Mouse (Mus musculus) cerebellum, postnatal 25 days (tissue): Measurements from ENCODE around the gene Adra2a.

Experiments used
- DNase-seq, 2 experiments: peaks; one replicate each; pipeline ENCODE4 v3.0.0; 2021; ENCODE audit warnings: mixed read lengths in 2 of 2

Gene Adra2a

DNA sequence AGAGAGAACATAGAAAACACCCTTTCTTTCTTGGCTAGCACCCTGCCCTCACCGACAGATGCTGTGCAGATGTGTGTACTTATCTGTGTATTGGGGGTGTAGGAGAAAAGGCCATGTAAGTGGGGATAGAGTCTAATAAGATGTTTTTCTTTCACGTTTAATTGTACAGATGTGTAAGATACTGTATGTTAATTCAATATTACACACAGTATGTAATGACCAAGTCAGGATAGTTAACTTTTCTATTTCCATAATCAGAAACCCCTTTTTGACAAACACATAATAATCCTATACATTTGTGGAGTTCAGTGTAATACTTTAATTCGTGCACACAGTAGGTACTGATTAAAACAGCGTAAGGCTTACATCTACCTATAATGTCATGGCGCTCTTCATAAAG is at the start of gene Adra2a:
Gene Adra2a, plus strand, starts transcription at position 301 of the 400 bp plus-strand sequence.
- DNase-seq = no peak

DNA sequence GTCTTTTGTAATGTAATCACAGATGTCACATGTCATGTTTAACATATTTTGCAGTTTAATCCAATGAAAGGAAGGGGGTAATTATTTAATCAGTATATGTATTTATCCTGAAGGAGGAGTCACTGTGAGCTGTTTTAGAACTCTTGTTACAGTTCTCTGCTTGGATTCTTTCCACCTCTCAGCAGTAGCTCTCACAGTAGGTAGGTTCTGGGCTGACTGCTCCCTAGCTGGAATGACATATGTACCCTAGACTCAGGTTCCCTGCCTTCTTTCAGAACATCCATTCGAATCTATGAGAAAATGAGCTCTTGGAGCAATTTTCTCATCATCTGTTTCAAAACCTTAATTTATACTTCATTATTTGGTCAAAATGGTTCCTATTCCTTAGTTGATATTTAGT is 49.7 kb upstream of the Adra2a start:
- DNase-seq = peak; percentile 16 to 36

GRCm38 (mm10) chr19:54010973-54011372 is 33.0 kb upstream of the Adra2a start:
- no peak for DNase-seq

- no peak for DNase-seq
Measured at GRCm38 (mm10) chr19:54014999-54015398, 29.0 kb upstream of the Adra2a start.

DNA sequence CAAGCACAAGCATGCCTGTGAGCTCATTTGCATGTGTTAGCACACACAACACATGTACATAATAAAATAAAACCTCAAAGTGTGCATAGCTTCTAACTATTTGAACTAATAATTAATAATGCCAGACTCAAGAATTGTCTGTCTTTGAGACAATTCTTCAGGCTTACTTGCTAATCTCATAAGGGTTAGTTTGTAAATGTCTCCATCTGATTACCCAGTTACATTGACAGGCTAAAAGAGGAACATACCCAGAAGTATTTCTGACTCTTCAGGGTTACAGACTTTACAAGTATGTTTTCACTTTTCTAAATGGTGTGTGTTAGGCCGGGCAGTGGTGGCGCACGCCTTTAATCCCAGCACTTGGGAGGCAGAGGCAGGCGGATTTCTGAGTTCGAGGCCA is 28.4 kb upstream of the Adra2a start:
- no peak for DNase-seq

GRCm38 (mm10) chr19:54035100-54035499 is 8.9 kb upstream of the Adra2a start:
- DNase-seq = peak; percentile 29 to 44

DNA sequence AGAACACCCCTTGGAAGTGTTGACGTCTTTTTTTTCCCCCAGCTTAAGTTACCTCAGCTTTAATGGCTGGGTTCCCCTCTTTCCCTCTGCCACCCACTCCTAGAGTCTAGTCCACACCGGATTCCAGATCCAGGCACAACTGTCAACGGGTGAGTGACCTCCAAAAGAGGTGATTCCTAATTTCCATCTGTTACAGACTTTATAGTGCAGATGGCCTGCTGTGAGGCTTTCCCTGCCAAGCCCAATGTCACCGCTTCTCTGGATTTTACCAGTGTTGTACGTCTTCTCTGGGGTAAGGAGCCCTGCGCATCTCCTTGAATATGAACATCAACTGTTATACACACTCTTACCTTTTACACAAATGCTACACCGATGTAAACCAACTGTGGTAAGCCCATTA is 4.5 kb upstream of the Adra2a start:
- DNase-seq = peak in 1 of 2 experiments; percentile 47

DNA sequence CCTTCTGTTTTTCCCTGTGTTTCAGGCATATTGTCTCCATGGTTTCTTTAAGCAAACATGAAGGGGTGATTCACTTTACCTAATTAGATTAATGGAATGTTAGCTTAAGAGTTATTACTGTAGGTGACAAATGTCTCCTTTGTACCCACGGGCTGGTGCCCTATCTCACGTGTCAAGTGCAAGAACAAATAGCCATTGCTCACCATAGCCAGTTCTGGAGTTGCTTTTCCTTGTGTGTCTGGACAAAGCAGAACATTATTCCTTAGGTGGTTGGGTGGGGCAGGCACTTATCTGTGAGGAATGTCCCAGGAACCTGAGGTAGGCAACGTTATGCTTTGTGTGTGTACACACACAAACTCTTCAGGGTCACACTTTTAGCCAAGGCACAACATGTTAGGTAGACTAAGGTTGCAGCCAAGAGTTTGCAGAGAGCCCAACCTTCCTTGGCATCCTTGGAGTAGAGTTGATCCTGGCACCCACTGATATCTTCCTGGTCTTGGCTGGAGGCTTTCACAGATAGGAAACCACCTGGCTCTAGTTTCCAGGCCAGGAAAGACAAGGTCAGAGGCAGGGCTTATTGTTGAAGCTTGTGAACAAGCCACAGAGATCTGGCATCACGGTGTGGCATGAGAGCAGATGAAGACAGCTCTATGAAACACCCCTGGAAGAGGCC is 3.5 kb upstream of the Adra2a start:
- DNase-seq = peak; percentile 40 to 42

GRCm38 (mm10) chr19:54041029-54041367 is 3.0 kb upstream of the Adra2a start:
- peak; percentile 20 to 25 for DNase-seq

GRCm38 (mm10) chr19:54044507-54045371 is 788 bp downstream of the Adra2a start:
- peak; percentile 67 to 80 for DNase-seq

GRCm38 (mm10) chr19:54045412-54045811 is 1.5 kb downstream of the Adra2a start:
- peak in 1 of 2 experiments; percentile 30 for DNase-seq

GRCm38 (mm10) chr19:54045931-54046683 is 2.2 kb downstream of the Adra2a start:
- DNase-seq = peak; percentile 33 to 41

DNA sequence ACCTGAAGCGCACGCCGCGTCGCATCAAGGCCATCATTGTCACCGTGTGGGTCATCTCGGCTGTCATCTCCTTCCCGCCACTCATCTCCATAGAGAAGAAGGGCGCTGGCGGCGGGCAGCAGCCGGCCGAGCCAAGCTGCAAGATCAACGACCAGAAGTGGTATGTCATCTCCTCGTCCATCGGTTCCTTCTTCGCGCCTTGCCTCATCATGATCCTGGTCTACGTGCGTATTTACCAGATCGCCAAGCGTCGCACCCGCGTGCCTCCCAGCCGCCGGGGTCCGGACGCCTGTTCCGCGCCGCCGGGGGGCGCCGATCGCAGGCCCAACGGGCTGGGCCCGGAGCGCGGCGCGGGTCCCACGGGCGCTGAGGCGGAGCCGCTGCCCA is 2.7 kb downstream of the Adra2a start:
- DNase-seq = peak in 1 of 2 experiments; percentile 16

GRCm38 (mm10) chr19:54047386-54048050 is 3.6 kb downstream of the Adra2a start:
- no peak for DNase-seq

- DNase-seq = no peak
Measured at GRCm38 (mm10) chr19:54048161-54048885, 4.4 kb downstream of the Adra2a start.

GRCm38 (mm10) chr19:54051651-54052050 is 7.7 kb downstream of the Adra2a start:
- DNase-seq = no peak

DNA sequence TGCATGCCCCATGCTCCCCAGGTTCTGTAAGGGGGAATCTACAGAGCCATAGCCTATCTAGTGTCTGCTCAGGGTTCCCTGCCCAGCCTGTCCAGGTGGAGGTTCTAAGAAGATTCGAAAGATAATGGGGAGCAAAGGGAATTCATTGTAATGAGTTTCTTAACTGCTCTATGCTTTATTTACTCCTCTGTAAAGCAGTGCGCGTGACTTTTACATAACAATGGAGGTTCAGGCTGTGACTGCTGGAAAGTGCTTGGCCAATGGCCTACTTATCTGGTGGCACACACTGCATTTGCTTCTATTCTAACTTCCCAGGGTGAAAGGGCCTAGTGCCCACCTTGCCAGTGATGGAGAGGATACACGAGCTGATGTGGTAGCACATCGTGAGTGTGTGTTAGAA is 11.9 kb downstream of the Adra2a start:
- no peak for DNase-seq

GRCm38 (mm10) chr19:54068447-54068846 is 24.5 kb downstream of the Adra2a start:
- no peak for DNase-seq

- no peak for DNase-seq
Measured at GRCm38 (mm10) chr19:54070521-54070920, 26.6 kb downstream of the Adra2a start.

DNA sequence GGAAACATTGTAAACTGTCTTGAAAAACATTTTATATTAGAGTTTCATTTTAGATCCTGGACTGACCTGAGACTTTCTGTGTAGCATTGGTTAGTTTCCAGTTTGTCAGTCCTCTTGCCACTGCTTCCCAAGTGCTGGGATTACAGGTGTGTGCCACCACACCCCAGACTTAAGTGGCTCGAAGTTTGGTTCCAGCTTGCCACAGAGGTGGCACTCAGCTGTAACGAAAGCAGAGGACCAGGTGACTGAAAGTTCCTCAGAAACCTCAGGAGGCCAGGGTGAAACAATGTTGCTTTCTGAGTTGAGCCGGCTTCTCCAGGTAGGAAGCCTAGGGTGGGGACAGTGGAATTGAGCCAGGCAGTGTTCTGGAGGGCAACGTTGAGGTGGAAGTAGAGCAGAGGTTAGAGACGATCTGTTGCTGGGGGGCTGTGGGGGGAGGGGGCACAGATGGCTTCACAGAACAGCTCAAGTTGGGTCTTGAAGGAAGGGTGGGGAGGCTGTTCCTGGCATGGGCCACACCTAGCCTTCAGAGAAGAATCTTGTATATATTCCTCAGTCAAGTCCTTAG is 28.4 kb downstream of the Adra2a start:
- DNase-seq = no peak
